Mouse (Mus musculus) heart, postnatal 0 days (tissue): ENCODE measurements around the gene Prkg1. TPM values are rescaled to one million over a fixed set of nuclear protein-coding genes. Genes with fewer than 3 reads are reported as not detected.

Experiments used
- ATAC-seq: fragments of 200-750 bp; cut with Nextera tagmentation; 2 replicates; pipeline ENCODE4 v1.8.0; 2017; ENCODE audit warnings: low read depth, moderate number of reproducible peaks, moderate library complexity; ENCODE audit not compliant: insufficient read depth
- DNase-seq: peaks from one replicate; pipeline ENCODE4 v3.0.0-alpha.2; 2016; ENCODE audit warnings: low spot score
- H3K27ac ChIP-seq: fragments of 300-500 bp; sonication (generic); 2 replicates; pipeline ENCODE4 v1.5.1; 2014; ENCODE audit warnings: low read depth, mild to moderate bottlenecking
- H3K27me3 ChIP-seq: fragments of 300-500 bp; sonication (generic); 2 replicates; pipeline ENCODE4 v1.6.1; 2014; ENCODE audit warnings: low read length, mixed read lengths; ENCODE audit not compliant: control insufficient read depth, insufficient read depth
- H3K36me3 ChIP-seq: fragments of 300-500 bp; sonication (generic); replicated peaks from 2 replicates; pipeline ENCODE4 v1.6.1; 2014; ENCODE audit warnings: low read length, mixed read lengths; ENCODE audit not compliant: control insufficient read depth, insufficient read depth
- H3K4me1 ChIP-seq: fragments of 300-500 bp; sonication (generic); 2 replicates; pipeline ENCODE4 v1.6.1; 2014; ENCODE audit warnings: antibody characterized with exemption; ENCODE audit not compliant: control insufficient read depth, insufficient read depth
- H3K4me2 ChIP-seq: fragments of 300-500 bp; sonication (generic); 2 replicates; pipeline ENCODE4 v1.6.1; 2014; ENCODE audit warnings: low read depth, mild to moderate bottlenecking, low read length, moderate library complexity
- H3K4me3 ChIP-seq: fragments of 300-500 bp; sonication (generic); 2 replicates; pipeline ENCODE4 v1.5.1; 2014; ENCODE audit warnings: low read depth, low read length
- H3K9ac ChIP-seq: fragments of 300-500 bp; sonication (generic); replicated peaks from 2 replicates; pipeline ENCODE4 v1.6.1; 2014; ENCODE audit warnings: low read depth, low read length, mixed read lengths
- H3K9me3 ChIP-seq: fragments of 300-500 bp; sonication (generic); replicated peaks from 2 replicates; pipeline ENCODE4 v1.6.1; 2016; ENCODE audit warnings: low read length; ENCODE audit not compliant: control insufficient read depth
- CTCF ChIP-seq: IDR thresholded peaks from 2 replicates; pipeline ENCODE4 v1.5.1; 2016; ENCODE audit warnings: antibody characterized with exemption, control low read depth, low read depth
- EP300 ChIP-seq: IDR thresholded peaks from 2 replicates; pipeline ENCODE4 v1.6.1; 2016; ENCODE audit warnings: antibody characterized with exemption, low read depth
- WGBS: fragments of 180-500 bp; shearing (Covaris S2); extraction: QIAGEN DNeasy Blood & Tissue Kit; methylation state at CpG from one replicate; pipeline ENCODE4 v1.1.7; 2014; 5-methylcytosine and 5-hydroxymethylcytosine counted together
- polyA plus RNA-seq: library from polyadenylated mRNA; unstranded; fragments of >200 nt; fragmentation: Nextera tagmentation; extraction: Ambion mirVana; gene quantifications from 2 replicates; pipeline ENCODE4 v1.2.1, GENCODE M21; 2015
- total RNA-seq: library from RNA; depleted of rRNA; stranded (reverse); fragments of >200 nt; gene quantifications from 2 replicates; pipeline ENCODE4 v1.2.3, GENCODE M21; 2014; ENCODE audit warnings: low replicate concordance

The Prkg1 gene
- total and polyA plus RNA-seq, 2 experiments from 2014 or later, result 4.5 to 14.6 TPM

- H3K9ac ChIP-seq, result no peak overlapping the region
- 0 out of 2 replicates have a peak, but pooled peaks cover 6% of the 10 kb centered on the region for H3K4me1 ChIP-seq
- no peak overlapping the region for H3K4me2 ChIP-seq
- ATAC-seq (no peak), DNase-seq (no peak)
- no peak overlapping the region for H3K27ac ChIP-seq
- WGBS, result 87% methylated on average over 7 of the region's 7 CpGs
- no peaks in the 10 kb centered on the region for H3K27me3 ChIP-seq
- TF ChIP-seq CTCF (no peak), EP300 (no peak)
- no peaks in the 10 kb centered on the region for H3K9me3 ChIP-seq
- no peak overlapping the region for H3K4me3 ChIP-seq
- no peaks in the 10 kb centered on the region for H3K36me3 ChIP-seq
These were observed 480.7 kb downstream of the Prkg1 start for GRCm38 (mm10) chr19:31284126-31284525.

GRCm38 (mm10) chr19:31283617-31284016, 481.2 kb downstream of the Prkg1 start:
- H3K4me3 ChIP-seq, result no peak overlapping the region
- no peaks in the 10 kb centered on the region for H3K9me3 ChIP-seq
- H3K4me1 ChIP-seq, result 0 out of 2 replicates have a peak, but pooled peaks cover 6% of the 10 kb centered on the region
- WGBS, result 74% methylated on average over 2 of the region's 2 CpGs
- no peak for ATAC-seq
- no peak overlapping the region for H3K4me2 ChIP-seq
- H3K27me3 ChIP-seq, result no peaks in the 10 kb centered on the region
- H3K9ac ChIP-seq, result no peak overlapping the region
- DNase-seq, result no peak
- TF ChIP-seq CTCF (no peak), EP300 (no peak)
- no peaks in the 10 kb centered on the region for H3K36me3 ChIP-seq
- no peak overlapping the region for H3K27ac ChIP-seq

GRCm38 (mm10) chr19:31279797-31280486, 484.9 kb downstream of the Prkg1 start:
- 59% methylated on average over 7 of the region's 7 CpGs for WGBS
- Histone ChIP-seq H3K27me3 (no peaks in the 10 kb centered on the region), H3K36me3 (no peaks in the 10 kb centered on the region), H3K4me1 (0 out of 2 replicates have a peak, but pooled peaks cover 6% of the 10 kb centered on the region), H3K9ac (no peak overlapping the region), H3K9me3 (no peaks in the 10 kb centered on the region), H3K4me3 (no peak overlapping the region), H3K4me2 (no peak overlapping the region), H3K27ac (no peak overlapping the region)
- TF ChIP-seq EP300 (no peak), CTCF (no peak)
- no peak for ATAC-seq
- peak; percentile 31 for DNase-seq

GRCm38 (mm10) chr19:31262438-31262837, 502.4 kb downstream of the Prkg1 start:
- TF ChIP-seq EP300, result no peak
- TF ChIP-seq CTCF, result no peak
- Histone ChIP-seq H3K4me2 (no peak overlapping the region), H3K27ac (no peak overlapping the region), H3K9ac (no peak overlapping the region), H3K4me1 (no peaks in the 10 kb centered on the region), H3K9me3 (no peaks in the 10 kb centered on the region), H3K36me3 (no peaks in the 10 kb centered on the region), H3K27me3 (no peaks in the 10 kb centered on the region), H3K4me3 (no peak overlapping the region)
- WGBS, result 88% methylated on average over 1 of the region's 1 CpGs
- DNase-seq (no peak), ATAC-seq (no peak)

GRCm38 (mm10) chr19:31260494-31260893, 504.3 kb downstream of the Prkg1 start:
- no peak overlapping the region for H3K4me3 ChIP-seq
- H3K27me3 ChIP-seq, result no peaks in the 10 kb centered on the region
- no peaks in the 10 kb centered on the region for H3K36me3 ChIP-seq
- DNase-seq (no peak), ATAC-seq (no peak)
- no peak overlapping the region for H3K4me2 ChIP-seq
- no peak overlapping the region for H3K27ac ChIP-seq
- H3K4me1 ChIP-seq, result no peaks in the 10 kb centered on the region
- no peak for TF ChIP-seq CTCF
- TF ChIP-seq EP300, result no peak
- no peaks in the 10 kb centered on the region for H3K9me3 ChIP-seq
- no peak overlapping the region for H3K9ac ChIP-seq

- Histone ChIP-seq H3K9ac (no peak overlapping the region), H3K27ac (no peak overlapping the region), H3K4me2 (no peak overlapping the region), H3K4me1 (no peaks in the 10 kb centered on the region), H3K36me3 (no peaks in the 10 kb centered on the region), H3K4me3 (no peak overlapping the region), H3K9me3 (no peaks in the 10 kb centered on the region), H3K27me3 (no peaks in the 10 kb centered on the region)
- TF ChIP-seq CTCF (no peak), EP300 (no peak)
- no peak for ATAC-seq
- 81% methylated on average over 2 of the region's 2 CpGs for WGBS
- no peak for DNase-seq
These were observed 509.1 kb downstream of the Prkg1 start for GRCm38 (mm10) chr19:31255780-31256179.
